Mouse (Mus musculus) liver, postnatal 0 days (tissue): ENCODE data around the gene Ccdc121. TPM values are rescaled to one million over a fixed set of nuclear protein-coding genes. Genes with fewer than 3 reads are reported as not detected.

ENCODE experiments used
- ATAC-seq: fragments of 200-750 bp; cut with Nextera tagmentation; 2 replicates; pipeline ENCODE4 v1.8.0; 2017; ENCODE audit warnings: mild to moderate bottlenecking, moderate library complexity
- DNase-seq: peaks from one replicate; pipeline ENCODE4 v3.0.0-alpha.2; 2016
- H3K27ac ChIP-seq: fragments of 300-500 bp; sonication (generic); 2 replicates; pipeline ENCODE4 v1.5.1; 2014; ENCODE audit warnings: antibody characterized with exemption, moderate library complexity, mild to moderate bottlenecking, low read depth
- H3K27me3 ChIP-seq: fragments of 300-500 bp; sonication (generic); 2 replicates; pipeline ENCODE4 v1.6.1; 2014; ENCODE audit warnings: low read length, control low read depth, mixed read lengths; ENCODE audit not compliant: insufficient read depth
- H3K36me3 ChIP-seq: fragments of 300-500 bp; sonication (generic); replicated peaks from 2 replicates; pipeline ENCODE4 v1.6.1; 2014; ENCODE audit warnings: mild to moderate bottlenecking, control low read depth, low read length, moderate library complexity, mixed read lengths; ENCODE audit not compliant: insufficient read depth
- H3K4me1 ChIP-seq: fragments of 300-500 bp; sonication (generic); 2 replicates; pipeline ENCODE4 v1.6.1; 2014; ENCODE audit warnings: antibody characterized with exemption, mild to moderate bottlenecking, control low read depth; ENCODE audit not compliant: insufficient read depth
- H3K4me2 ChIP-seq: fragments of 300-500 bp; sonication (generic); 2 replicates; pipeline ENCODE4 v1.6.1; 2014; ENCODE audit warnings: low read depth, mild to moderate bottlenecking, low read length, moderate library complexity, mixed read lengths
- H3K4me3 ChIP-seq: fragments of 300-500 bp; sonication (generic); 2 replicates; pipeline ENCODE4 v1.5.1; 2014; ENCODE audit warnings: low read depth, low read length
- H3K9ac ChIP-seq: fragments of 300-500 bp; sonication (generic); replicated peaks from 2 replicates; pipeline ENCODE4 v1.6.1; 2014; ENCODE audit warnings: mild to moderate bottlenecking, moderate library complexity
- H3K9me3 ChIP-seq: fragments of 300-500 bp; sonication (generic); 2 replicates; pipeline ENCODE4 v1.6.1; 2016; ENCODE audit warnings: mild to moderate bottlenecking, control low read depth, low read length, mixed read lengths
- CTCF ChIP-seq: sonication (generic); IDR thresholded peaks from 2 replicates; pipeline ENCODE4 v1.5.1; 2016; ENCODE audit warnings: antibody characterized with exemption, low read depth
- EP300 ChIP-seq: IDR thresholded peaks from 2 replicates; pipeline ENCODE4 v1.6.1; 2016; ENCODE audit warnings: antibody characterized with exemption, low read depth, mild to moderate bottlenecking
- WGBS: fragments of 180-500 bp; shearing (Covaris S2); extraction: QIAGEN DNeasy Blood & Tissue Kit; methylation state at CpG from one replicate; pipeline ENCODE4 v1.1.7; 2014; ENCODE audit not compliant: insufficient replicate concordance; 5-methylcytosine and 5-hydroxymethylcytosine counted together
- polyA plus RNA-seq: library from polyadenylated mRNA; unstranded; fragments of >200 nt; fragmentation: Nextera tagmentation; extraction: Ambion mirVana; gene quantifications from 2 replicates; pipeline ENCODE4 v1.2.1, GENCODE M21; 2015

The Ccdc121 gene
- polyA plus RNA-seq, 1 experiment from 2014 or later, result not detected

DNA sequence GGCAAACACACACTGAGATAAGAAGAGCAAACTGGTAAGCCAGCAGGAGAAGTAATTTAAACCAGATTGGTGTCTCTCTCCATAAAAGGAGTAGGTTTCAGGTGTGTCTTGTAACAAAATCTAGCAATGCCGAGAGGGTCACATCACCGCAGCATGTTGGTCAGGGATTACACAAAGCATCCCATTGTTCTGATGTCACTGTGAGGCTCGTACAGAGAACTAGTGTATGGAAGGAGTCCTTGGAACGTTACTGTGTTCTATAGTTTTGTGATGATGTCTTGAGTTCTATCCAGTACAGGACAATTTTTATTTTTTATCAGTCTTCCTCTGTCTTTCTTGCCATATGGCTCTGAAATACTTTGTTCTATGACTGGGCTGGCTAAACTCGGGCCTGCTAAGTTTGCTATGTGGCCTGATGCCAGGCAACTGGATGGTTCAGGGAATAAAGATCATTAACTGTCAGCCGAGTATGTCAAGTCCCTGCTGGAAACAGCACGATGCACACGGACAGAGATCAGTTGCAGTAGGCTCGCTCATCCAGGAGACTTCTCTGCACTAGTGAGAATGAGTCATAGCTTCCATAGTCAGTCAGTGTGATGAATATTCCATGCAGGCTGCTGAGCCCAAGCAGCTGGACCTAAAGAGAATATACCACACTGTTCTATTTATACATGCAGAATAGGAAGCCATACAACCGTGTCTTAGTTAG, 24.1 kb upstream of the Ccdc121 start:
- H3K27ac ChIP-seq, result no peak overlapping the region
- H3K4me1 ChIP-seq, result no peaks in the 10 kb centered on the region
- no peaks in the 10 kb centered on the region for H3K9me3 ChIP-seq
- no peak for DNase-seq
- H3K27me3 ChIP-seq, result no peaks in the 10 kb centered on the region
- H3K4me2 ChIP-seq, result no peak overlapping the region
- H3K36me3 ChIP-seq, result no peaks in the 10 kb centered on the region
- ATAC-seq, result no peak
- no peak overlapping the region for H3K9ac ChIP-seq
- no peak overlapping the region for H3K4me3 ChIP-seq
- TF ChIP-seq EP300, result no peak
- no peak for TF ChIP-seq CTCF
- WGBS, result 59% methylated on average over 10 of the region's 10 CpGs

DNA sequence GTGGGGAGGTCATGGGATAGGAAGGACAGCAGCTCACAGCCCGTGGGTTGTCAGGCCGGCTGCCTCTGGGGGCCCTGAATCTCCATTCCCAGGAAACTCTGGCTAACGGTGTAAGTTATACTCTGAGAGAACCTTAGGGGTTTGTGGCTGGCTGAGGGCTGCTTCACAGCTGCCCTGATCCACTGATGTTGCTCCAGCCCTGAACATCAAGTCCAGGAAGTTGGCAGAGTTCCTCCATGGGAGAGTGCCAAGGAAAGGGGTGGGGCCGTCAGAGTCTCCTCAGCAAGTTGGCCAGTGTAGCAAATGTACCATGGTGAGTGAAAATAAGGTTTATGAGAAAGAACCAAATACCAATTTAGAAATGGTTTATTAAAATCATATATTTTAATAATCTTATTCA, 18.1 kb upstream of the Ccdc121 start:
- no peaks in the 10 kb centered on the region for H3K36me3 ChIP-seq
- no peak overlapping the region for H3K4me3 ChIP-seq
- DNase-seq, result no peak
- no peak for ATAC-seq
- no peaks in the 10 kb centered on the region for H3K4me1 ChIP-seq
- TF ChIP-seq CTCF (no peak), EP300 (no peak)
- no peak overlapping the region for H3K27ac ChIP-seq
- no peaks in the 10 kb centered on the region for H3K9me3 ChIP-seq
- WGBS, result 69% methylated on average over 4 of the region's 4 CpGs
- H3K27me3 ChIP-seq, result no peaks in the 10 kb centered on the region
- no peak overlapping the region for H3K9ac ChIP-seq
- H3K4me2 ChIP-seq, result no peak overlapping the region

DNA sequence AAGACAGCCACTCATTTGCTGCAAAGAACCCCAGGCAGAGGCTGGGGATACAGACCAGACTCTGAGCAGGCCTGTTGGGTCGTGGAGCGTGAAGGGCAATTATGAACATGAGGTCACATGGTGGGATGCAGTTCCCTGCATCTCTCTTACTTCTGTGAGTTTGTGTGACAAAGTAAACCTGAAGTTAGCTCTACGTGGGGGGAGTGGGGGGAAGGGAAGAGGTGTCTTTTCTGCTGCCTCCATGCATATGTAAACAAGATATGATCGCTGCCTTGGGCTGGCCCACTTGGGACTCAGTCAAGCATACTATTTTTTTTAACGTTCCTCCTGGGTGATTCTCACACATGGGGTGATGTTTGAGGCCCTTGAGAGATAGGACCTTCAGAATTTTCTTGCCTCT, 14.7 kb upstream of the Ccdc121 start:
- H3K36me3 ChIP-seq, result no peaks in the 10 kb centered on the region
- TF ChIP-seq EP300 (no peak), CTCF (no peak)
- H3K4me3 ChIP-seq, result no peak overlapping the region
- no peaks in the 10 kb centered on the region for H3K9me3 ChIP-seq
- H3K4me2 ChIP-seq, result no peak overlapping the region
- H3K27ac ChIP-seq, result no peak overlapping the region
- no peak overlapping the region for H3K9ac ChIP-seq
- H3K4me1 ChIP-seq, result no peaks in the 10 kb centered on the region
- DNase-seq (no peak), ATAC-seq (no peak)
- H3K27me3 ChIP-seq, result no peaks in the 10 kb centered on the region
- WGBS, result 54% methylated on average over 5 of the region's 5 CpGs

DNA sequence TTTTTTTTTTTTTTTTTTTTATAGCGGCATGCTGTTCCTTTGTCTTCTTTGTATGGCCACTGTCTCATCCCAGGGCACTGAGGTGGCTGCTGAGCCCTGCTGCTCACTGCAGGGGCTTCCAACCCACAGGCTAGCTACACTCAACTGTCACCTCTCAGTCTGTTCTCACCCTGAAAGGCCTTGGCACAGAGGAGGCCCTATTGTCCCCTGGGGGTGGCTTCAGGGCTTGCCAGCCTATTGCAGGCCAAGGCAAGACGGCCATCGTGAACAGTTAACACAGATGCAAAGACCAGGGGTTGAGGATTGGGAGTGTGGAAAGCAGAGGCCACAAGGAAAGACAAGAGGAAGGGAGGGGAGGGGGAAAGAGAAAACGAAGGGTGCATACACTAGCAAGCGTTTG, 12.6 kb upstream of the Ccdc121 start:
- no peaks in the 10 kb centered on the region for H3K4me1 ChIP-seq
- H3K27ac ChIP-seq, result no peak overlapping the region
- no peaks in the 10 kb centered on the region for H3K36me3 ChIP-seq
- H3K4me3 ChIP-seq, result no peak overlapping the region
- no peak overlapping the region for H3K4me2 ChIP-seq
- no peak for ATAC-seq
- no peaks in the 10 kb centered on the region for H3K27me3 ChIP-seq
- TF ChIP-seq EP300 (no peak), CTCF (no peak)
- 68% methylated on average over 5 of the region's 5 CpGs for WGBS
- no peaks in the 10 kb centered on the region for H3K9me3 ChIP-seq
- H3K9ac ChIP-seq, result no peak overlapping the region
- DNase-seq, result no peak

DNA sequence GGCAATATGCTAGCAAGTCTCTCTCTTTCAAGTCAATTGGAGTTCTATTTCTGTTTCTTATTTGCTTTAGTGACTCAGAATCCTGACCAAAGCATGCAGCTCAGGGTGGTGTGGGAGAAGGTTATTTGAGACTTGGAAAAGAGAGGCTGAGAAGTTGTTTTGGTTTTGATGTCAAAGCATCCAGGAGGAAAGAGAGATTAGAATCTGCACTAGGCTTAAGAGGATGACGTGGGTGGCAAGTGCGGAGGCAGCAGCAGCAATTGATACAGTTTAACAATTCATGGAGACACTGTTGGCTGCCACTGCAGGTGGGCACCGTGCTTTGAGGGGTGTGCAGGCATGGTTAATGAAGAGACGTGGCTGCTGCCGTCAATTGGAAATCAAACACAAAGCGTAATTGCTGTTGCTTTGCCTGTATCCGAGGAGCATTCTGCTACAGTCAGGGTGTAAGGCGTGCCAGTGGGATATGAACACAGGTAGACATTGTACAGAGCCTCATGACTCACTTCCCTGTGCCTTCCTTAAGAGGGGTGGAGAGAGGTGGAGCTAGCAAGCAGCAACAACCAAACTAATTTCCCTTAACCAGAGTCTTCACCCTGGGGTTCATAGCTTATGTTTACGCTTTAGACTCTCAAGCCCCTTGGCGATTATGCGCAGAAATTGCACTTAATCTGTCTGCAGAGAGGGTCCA, 10.3 kb upstream of the Ccdc121 start:
- WGBS, result 71% methylated on average over 11 of the region's 11 CpGs
- H3K9ac ChIP-seq, result no peak overlapping the region
- no peak overlapping the region for H3K4me2 ChIP-seq
- H3K27ac ChIP-seq, result no peak overlapping the region
- H3K9me3 ChIP-seq, result no peaks in the 10 kb centered on the region
- DNase-seq, result no peak
- H3K4me1 ChIP-seq, result no peaks in the 10 kb centered on the region
- no peak for ATAC-seq
- H3K4me3 ChIP-seq, result no peak overlapping the region
- H3K36me3 ChIP-seq, result no peaks in the 10 kb centered on the region
- TF ChIP-seq CTCF (no peak), EP300 (no peak)
- H3K27me3 ChIP-seq, result no peaks in the 10 kb centered on the region

DNA sequence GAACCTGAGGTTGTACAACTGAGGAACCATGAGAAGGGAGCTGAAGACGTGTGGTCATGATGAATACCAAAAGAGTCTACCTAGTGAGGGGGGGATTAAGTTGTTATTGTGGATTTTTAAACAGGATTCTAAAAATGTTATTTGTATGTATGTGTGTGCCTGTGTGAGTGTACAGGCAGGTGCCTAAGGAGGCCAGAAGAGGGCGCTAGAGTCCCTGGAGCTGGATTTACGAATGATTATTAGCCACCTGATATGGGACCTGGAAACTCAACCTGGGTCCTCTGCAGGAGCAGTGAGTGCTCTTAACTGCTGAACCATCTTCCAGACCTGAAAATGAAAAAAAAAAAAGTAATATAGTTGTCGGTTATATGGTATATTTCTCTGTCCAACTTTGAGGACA, 7.9 kb upstream of the Ccdc121 start:
- Histone ChIP-seq H3K27me3 (no peaks in the 10 kb centered on the region), H3K4me2 (no peak overlapping the region), H3K4me1 (no peaks in the 10 kb centered on the region), H3K36me3 (no peaks in the 10 kb centered on the region), H3K9ac (no peak overlapping the region), H3K27ac (no peak overlapping the region), H3K9me3 (no peaks in the 10 kb centered on the region), H3K4me3 (no peak overlapping the region)
- DNase-seq (no peak), ATAC-seq (no peak)
- WGBS, result 78% methylated on average over 4 of the region's 4 CpGs
- TF ChIP-seq CTCF (peak; percentile 54), EP300 (no peak)

DNA sequence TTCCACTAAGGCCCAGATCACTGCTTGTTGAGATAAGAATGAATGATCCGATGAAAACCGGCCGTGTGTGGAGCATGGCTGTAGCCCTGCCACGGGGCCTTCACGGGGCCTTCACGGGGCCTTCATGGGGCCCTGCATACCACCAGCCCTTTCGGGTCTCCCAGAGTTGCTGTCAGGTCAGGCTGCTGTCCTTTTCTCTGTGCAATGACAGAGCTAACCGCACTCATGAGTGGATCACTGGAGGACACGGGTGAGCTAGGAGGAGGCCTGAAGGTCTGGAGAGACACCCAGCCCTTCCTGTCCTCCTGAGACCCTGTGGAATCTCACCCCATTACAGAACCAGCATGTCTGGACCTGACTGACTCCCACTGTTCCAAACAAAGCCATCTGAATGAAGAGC, 6.8 kb upstream of the Ccdc121 start:
- H3K27ac ChIP-seq, result no peak overlapping the region
- ATAC-seq, result no peak
- H3K4me1 ChIP-seq, result no peaks in the 10 kb centered on the region
- H3K36me3 ChIP-seq, result no peaks in the 10 kb centered on the region
- no peak overlapping the region for H3K9ac ChIP-seq
- TF ChIP-seq CTCF, result no peak
- no peak for TF ChIP-seq EP300
- 80% methylated on average over 9 of the region's 9 CpGs for WGBS
- H3K9me3 ChIP-seq, result no peaks in the 10 kb centered on the region
- H3K27me3 ChIP-seq, result no peaks in the 10 kb centered on the region
- H3K4me3 ChIP-seq, result no peak overlapping the region
- no peak for DNase-seq
- no peak overlapping the region for H3K4me2 ChIP-seq
